Mouse (Mus musculus): Measurements from ENCODE around the gene Myzap. TPM values are rescaled to one million over a fixed set of nuclear protein-coding genes. Genes with fewer than 3 reads are reported as not detected.
A peak's percentile ranks its signal among the peaks of the same experiment; 100 is the strongest.
"Not testable (repeated sequence)": the region's sequence is repeated elsewhere in the genome, so short reads cannot be mapped to it uniquely, and the experiment has no call there.

Myzap gene
- 1 to 10 TPM; 6.7 to 8.8 TPM for total RNA-seq (2021)
- long read RNA-seq, experiment 1, transcript Myzap-201 (13 exons, 2,283 nt), result major isoform, 14 of 22 reads
- long read RNA-seq, experiment 1, partial matches to known transcripts, result 1 of 22 reads
- long read RNA-seq, experiment 1, other reads (novel, unspliced or antisense), result 7 of 22 reads
- long read RNA-seq, experiment 2, transcript Myzap-201 (13 exons, 2,283 nt), result major isoform, 6 of 6 reads
- long read RNA-seq, experiment 2, partial matches to known transcripts, result 0 of 6 reads
- long read RNA-seq, experiment 2, other reads (novel, unspliced or antisense), result 0 of 6 reads

- intact Hi-C loops (cut with DNase I; ENCODE audit: low total_unique reads), result no loop called here
Measured at GRCm38 (mm10) chr9:71591938-71592548, at the start of gene Myzap. TSS of gene Myzap (minus strand) at chr9:71592360.

GRCm38 (mm10) chr9:71640361-71640927 is 48.3 kb upstream of the Myzap start:
- intact Hi-C loops (cut with DNase I; ENCODE audit: low total_unique reads), result loop anchor here (10.0 kb wide), 2 partner anchors 134 to 754 kb away; partner anchors contain the start of gene Cgnl1

More at GRCm38 (mm10) chr9:71591938-71592548, at the start of gene Myzap:
- peak; percentile 91 for DNase-seq

GRCm38 (mm10) chr9:71638198-71638597 is 46.0 kb upstream of the Myzap start:
- intact Hi-C loops (cut with DNase I; ENCODE audit: low total_unique reads), result no loop called here
- no peak for DNase-seq

More at GRCm38 (mm10) chr9:71640361-71640927, 48.3 kb upstream of the Myzap start:
- no peak for DNase-seq

GRCm38 (mm10) chr9:71636854-71637253 is 44.7 kb upstream of the Myzap start:
- DNase-seq, result no peak
- intact Hi-C loops (cut with DNase I; ENCODE audit: low total_unique reads), result no loop called here

GRCm38 (mm10) chr9:71635627-71636026 is 43.5 kb upstream of the Myzap start:
- intact Hi-C loops (cut with DNase I; ENCODE audit: low total_unique reads), result no loop called here
- no peak for DNase-seq

- no peak for DNase-seq
- intact Hi-C loops (cut with DNase I; ENCODE audit: low total_unique reads), result no loop called here
Measured at GRCm38 (mm10) chr9:71634916-71635315, 42.8 kb upstream of the Myzap start.

- intact Hi-C loops (cut with DNase I; ENCODE audit: low total_unique reads), result loop anchor here (10.0 kb wide), 1 partner anchor 414 kb away; the partner anchor contains the start of gene Aldh1a2
- no peak for DNase-seq
Measured at GRCm38 (mm10) chr9:71628921-71629320, 36.8 kb upstream of the Myzap start.

- DNase-seq, result no peak
- intact Hi-C loops (cut with DNase I; ENCODE audit: low total_unique reads), result loop anchor here (10.0 kb wide), 1 partner anchor 413 kb away; the partner anchor contains the start of gene Aldh1a2
Measured at GRCm38 (mm10) chr9:71628286-71628685, 36.1 kb upstream of the Myzap start.

- DNase-seq, result no peak
- intact Hi-C loops (cut with DNase I; ENCODE audit: low total_unique reads), result loop anchor here (10.0 kb wide), 1 partner anchor 411 kb away; the partner anchor contains the start of gene Aldh1a2
Measured at GRCm38 (mm10) chr9:71625961-71626360, 33.8 kb upstream of the Myzap start.

GRCm38 (mm10) chr9:71624793-71625495 is 32.8 kb upstream of the Myzap start:
- intact Hi-C loops (cut with DNase I; ENCODE audit: low total_unique reads), result loop anchor here (5.0 to 10.0 kb wide), 2 partner anchors 263 to 410 kb away; partner anchors contain the start of gene Aldh1a2
- peak; percentile 64 for DNase-seq

GRCm38 (mm10) chr9:71623871-71624569 is 31.9 kb upstream of the Myzap start:
- intact Hi-C loops (cut with DNase I; ENCODE audit: low total_unique reads), result loop anchor here (5.0 to 10.0 kb wide), 2 partner anchors 262 to 409 kb away; partner anchors contain the start of gene Aldh1a2
- DNase-seq, result no peak

- intact Hi-C loops (cut with DNase I; ENCODE audit: low total_unique reads), result loop anchor here (5.0 to 10.0 kb wide), 2 partner anchors 260 to 408 kb away; partner anchors contain the start of gene Aldh1a2
Measured at GRCm38 (mm10) chr9:71622593-71622992, 30.4 kb upstream of the Myzap start.

GRCm38 (mm10) chr9:71621968-71622367 is 29.8 kb upstream of the Myzap start:
- no peak for DNase-seq
- intact Hi-C loops (cut with DNase I; ENCODE audit: low total_unique reads), result loop anchor here (5.0 to 10.0 kb wide), 2 partner anchors 260 to 407 kb away; partner anchors contain the start of gene Aldh1a2

More at GRCm38 (mm10) chr9:71622593-71622992, 30.4 kb upstream of the Myzap start:
- DNase-seq, result no peak

- not testable (repeated sequence) for DNase-seq
- intact Hi-C loops (cut with DNase I; ENCODE audit: low total_unique reads), result loop anchor here (5.0 to 10.0 kb wide), 2 partner anchors 258 to 405 kb away; partner anchors contain the start of gene Aldh1a2
Measured at GRCm38 (mm10) chr9:71620116-71620515, 28.0 kb upstream of the Myzap start.

GRCm38 (mm10) chr9:71617363-71617762 is 25.2 kb upstream of the Myzap start:
- no peak for DNase-seq
- intact Hi-C loops (cut with DNase I; ENCODE audit: low total_unique reads), result no loop called here

GRCm38 (mm10) chr9:71616185-71616584 is 24.0 kb upstream of the Myzap start:
- DNase-seq, result peak; percentile 75
- intact Hi-C loops (cut with DNase I; ENCODE audit: low total_unique reads), result no loop called here

GRCm38 (mm10) chr9:71614643-71615042 is 22.5 kb upstream of the Myzap start:
- DNase-seq, result peak; percentile 46
- intact Hi-C loops (cut with DNase I; ENCODE audit: low total_unique reads), result loop anchor here (2.0 kb wide), 1 partner anchor 72 kb away; no protein-coding TSS in a partner anchor

GRCm38 (mm10) chr9:71612981-71613380 is 20.8 kb upstream of the Myzap start:
- no peak for DNase-seq
- intact Hi-C loops (cut with DNase I; ENCODE audit: low total_unique reads), result no loop called here

- no peak for DNase-seq
- intact Hi-C loops (cut with DNase I; ENCODE audit: low total_unique reads), result no loop called here
Measured at GRCm38 (mm10) chr9:71611876-71612275, 19.7 kb upstream of the Myzap start.
